Mouse (Mus musculus) frontal cortex, postnatal 36 days (tissue): ENCODE results near the gene Acer3.

Experiments used
- DNase-seq, 2 experiments: peaks; one replicate each; pipeline ENCODE4 v3.0.0; 2022; ENCODE audit warnings: low spot score in 2 of 2

Gene Acer3

DNA sequence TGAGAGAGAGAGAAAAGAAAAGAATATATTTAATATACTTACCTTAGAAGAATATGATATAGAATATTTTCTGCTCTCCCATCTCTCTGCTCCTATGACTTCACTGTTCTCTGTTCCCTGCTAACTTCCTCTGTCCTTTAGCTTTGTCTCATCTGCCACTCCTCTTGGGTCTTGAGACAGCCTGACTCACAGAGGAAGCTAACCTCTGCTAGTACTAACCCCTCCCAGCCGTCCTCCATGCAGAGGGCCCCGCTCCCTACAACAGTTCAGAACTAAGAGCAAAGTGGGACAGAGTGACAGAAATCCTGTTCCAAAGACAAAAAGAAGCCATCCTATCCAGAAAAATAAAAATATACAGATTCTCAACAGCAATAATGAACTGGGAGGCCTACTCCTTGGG is at the start of gene Acer3:
Gene Acer3 (minus strand): TSS at position 126 of the 400 bp plus-strand sequence.
- DNase-seq, result no peak

DNA sequence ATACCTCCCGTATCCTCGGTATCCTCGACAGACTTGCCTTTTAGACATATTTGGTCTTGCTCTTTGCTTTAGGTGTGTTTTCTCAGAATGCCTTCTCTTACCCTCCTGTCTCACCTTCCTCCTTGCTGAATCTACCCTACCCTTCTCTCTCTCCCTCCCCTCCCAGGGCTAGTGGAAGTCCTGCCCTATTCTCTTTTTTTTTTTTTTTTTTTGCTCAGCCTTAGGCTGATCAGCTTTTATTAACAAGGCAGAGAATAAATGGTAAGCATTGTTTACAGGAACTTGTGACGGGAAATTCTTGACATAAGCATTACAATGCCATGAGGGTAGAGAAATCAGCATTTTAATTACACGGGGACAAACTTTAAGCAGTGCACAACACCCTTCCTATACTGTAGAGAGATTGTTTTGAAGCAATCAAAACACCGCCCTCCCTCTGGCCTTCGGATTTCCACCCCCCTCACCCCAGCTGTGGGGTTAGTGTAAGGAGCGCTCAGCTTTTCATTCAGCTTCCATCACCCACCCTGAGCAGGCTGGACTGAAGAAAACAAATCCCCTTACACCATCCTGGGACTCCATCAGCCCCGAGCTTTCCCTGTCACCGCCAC is 48.9 kb upstream of the Acer3 start:
- no peak for DNase-seq

DNA sequence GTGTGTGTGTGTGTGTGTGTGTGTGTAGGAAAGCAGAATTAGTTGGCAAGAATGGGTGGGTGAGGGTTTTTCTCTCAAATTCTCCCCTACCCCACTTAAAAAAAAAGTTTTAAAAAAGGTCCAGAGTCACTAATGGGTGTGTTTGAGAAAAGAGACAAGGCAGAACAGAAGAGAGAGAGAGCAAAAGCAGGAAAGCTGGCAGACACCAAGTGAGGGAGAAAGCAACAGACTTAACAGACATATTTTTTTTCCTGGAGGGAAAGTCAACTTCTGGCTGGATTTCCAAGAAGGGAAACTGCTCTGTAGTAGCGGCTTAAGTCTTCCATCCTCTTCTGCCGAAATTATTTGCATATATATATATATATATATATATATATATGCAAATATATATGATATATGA is 40.7 kb upstream of the Acer3 start:
- DNase-seq, result no peak

DNA sequence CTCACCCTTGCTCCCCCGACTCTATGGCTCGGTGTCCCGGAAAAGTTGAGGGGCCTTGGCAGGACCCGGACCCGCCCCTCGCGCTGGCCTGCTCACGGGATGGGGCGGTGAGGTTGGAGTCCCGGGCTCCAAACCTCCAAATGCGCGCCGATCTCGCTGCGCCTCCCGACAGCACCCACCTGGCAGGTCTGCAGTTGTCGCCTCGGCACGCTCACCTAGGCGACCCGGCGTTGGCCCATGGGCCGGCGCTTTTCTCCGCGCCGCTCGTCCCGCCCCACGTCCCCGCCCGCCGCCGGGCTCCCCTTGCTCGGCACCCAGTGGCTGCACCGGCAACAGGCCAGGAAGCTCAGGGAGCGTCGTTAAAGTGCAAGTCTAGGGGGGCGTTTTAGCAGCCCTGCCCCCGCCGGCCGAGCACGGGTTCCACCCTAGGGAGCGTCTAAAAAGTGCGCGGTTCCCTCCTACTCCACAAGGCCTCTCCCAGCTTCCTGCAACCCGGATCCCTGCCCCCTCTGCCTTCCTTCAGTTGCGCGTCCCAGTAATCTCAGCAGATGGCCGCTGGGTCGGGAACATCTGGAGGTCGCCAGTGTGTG is 40.1 kb upstream of the Acer3 start, which contains the start of gene Tsku:
Gene Tsku (minus strand): TSS at position 266 of the 590 bp plus-strand sequence.
- DNase-seq, result peak; percentile 78 to 83

DNA sequence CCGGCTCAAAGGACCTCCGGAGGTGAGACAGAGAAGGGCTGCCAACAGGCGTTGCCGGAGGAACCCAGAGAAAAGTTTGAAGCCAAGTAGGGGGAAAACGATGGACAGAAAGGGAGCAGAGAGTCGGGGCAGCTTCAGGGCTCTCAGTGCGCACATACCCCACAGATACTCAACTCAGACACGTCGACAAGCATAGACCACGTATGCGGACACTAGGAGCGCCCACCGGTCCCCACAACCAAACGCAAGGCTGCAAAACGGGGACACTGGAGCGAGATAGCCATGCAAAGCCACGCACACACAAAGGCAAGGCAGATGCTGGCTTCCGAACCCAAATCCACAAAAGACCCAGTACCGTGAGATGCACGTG is 39.6 kb upstream of the Acer3 start:
- DNase-seq, result no peak

DNA sequence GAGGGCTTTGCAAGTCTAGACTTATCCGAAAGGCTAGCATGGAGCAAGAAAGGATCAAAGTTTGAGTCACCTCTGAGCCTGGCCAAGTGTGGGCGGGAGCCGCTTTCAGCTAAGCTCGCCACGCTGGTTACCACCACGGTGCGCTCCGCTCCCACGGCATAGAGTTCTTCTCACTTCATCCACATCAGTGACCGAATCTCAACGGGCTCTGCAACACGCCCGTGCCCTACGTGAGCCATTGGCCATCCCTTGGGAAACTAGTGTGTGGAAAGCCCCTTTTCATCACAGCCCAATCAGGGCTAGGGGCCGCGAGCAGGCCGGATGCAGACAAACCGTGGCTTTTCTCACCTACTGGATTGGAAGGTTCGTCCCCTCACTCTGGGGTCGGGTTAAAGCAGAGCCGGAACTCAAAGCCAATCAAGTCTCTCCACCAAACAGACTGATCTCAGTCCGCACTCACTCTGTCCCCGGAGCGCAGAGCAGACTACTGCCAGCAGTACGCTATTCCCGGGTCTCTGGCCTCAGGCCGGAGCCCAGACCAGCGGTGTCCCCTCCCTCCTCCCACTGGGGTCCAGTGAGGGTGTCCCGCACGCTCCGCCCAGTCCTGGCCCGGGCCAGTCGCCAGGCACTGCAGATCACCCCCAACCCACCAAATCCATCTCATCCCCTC is 39.1 kb upstream of the Acer3 start:
- no peak for DNase-seq

DNA sequence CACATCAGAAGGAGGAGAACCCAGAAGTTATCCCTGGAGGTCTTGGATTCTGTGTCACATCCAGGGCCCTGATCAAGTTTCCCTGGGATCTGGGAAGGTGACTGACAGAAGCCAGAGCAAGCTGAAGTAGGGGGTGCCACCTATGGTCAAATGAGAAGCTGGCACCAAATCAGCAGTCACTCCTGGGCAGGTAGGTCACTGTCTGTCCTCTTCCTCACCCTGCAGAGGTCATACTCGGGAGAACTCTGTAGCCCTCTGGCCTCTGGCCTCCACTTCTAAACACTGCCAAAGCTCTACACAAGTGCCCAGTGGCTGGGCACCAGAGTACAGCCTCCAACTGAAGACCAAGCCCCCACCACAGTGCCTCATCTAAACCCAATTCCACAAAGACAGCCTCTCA is 37.0 kb upstream of the Acer3 start:
- DNase-seq, result no peak

DNA sequence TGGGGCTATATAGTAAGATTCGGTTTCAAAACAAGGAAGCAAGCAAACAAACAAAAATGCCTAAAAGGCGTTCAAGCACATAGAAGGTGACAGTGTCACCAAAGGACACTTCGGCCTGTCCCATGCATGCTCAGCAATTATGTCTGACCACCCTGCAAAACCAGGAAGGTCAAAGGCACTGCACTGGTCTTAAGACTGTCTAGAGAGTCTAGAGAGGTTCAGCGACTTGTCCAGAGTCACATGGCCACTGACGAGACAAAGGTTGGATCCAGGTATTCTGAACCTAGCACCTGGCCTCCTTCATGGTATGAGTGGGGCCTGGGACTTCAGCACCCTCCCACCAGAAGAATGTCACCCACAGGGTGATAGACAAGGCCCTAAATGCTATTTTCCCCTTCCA is 36.3 kb upstream of the Acer3 start:
- no peak for DNase-seq

DNA sequence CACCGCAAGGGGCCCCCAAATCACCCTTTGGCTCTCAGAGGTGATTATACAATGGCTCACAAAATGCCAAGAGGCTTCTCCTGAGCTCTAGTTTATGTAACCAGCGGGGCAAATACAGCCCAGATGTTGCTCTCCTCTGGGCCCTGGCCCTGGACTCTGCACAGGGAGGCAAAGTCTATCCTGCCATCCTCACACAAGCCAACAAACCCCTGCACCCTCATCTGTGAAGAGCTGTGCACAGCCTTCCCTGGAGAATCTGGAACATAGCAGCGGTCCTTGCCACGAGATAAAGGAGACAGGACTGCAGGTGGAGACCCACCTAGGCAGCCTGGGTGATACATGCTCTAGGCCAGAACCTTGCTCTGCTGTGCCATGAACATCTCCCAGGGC is 33.9 kb upstream of the Acer3 start:
- no peak for DNase-seq

DNA sequence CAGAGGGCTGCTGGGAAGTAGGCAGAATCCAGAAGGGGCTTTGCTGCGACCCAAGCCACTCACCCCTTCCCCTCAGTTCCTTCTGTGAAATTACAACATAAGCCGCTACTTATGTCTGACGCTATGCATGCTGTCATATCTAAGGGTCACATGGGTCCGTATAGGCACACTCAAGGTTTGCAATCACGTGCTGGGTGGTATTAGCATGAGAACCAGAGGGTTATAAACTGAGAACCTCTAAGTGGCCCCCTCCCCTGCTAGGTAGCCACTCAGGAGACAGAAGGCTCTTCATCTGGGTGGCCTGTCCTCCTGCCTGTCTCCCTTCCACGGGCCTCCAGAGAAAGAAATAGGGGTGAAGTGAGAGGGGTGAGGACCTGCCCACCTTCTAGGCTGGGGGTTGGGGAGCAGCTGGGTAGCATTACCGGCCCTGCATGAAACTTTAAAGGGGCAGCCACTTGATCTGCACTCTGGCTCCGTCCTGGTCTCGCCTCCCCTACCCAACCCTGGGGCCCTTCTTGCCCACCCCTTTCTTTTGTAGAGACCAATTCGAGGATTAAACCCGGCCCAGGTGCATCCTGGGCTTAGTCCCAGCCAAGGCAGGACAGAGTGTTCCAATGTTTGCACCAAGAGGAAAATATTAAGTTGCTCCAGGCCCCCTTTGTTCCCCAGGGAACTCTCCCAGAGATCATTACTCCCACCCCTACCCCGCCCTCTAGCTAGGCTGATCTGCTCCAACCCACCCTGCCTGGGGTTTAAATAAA is 33.3 kb upstream of the Acer3 start:
- no peak for DNase-seq

DNA sequence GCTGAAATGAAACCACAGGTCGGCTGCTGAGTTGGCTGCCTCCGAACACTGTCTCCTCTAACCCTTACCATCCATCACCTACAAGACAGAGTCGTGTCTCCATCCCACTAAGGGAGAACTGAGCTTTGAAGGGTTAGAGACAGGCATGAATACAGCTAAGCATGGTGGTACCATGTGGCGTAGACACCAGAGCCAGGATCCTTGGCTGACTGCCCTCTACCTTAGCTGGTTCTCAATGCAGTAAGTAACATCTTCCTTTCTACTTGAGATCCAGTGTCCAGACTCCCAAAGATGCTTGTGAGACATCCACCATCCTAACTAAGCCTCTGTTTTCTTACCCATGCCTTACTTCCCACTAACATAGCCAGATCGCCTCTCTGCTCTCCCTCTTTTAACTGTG is 32.6 kb upstream of the Acer3 start:
- DNase-seq, result no peak

DNA sequence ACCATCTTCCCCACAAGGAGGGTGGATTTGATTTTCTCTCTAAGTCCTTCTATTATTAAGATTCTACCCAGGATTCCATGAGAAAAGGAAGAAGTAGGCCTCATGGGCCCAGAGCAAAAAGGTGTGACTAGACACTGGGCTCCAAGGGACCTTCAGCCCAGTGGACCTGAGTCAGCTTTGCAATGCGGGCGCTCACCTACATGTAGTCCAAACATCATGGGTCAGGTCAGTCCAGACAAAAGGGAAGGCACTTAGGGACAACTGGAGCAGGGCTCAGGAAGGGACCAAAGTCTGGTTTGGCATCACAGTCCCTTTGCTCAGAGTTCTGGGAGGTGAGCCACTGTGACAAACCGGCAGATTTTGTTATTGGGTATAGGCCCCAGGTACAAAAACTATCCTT is 30.5 kb upstream of the Acer3 start:
- DNase-seq, result no peak

DNA sequence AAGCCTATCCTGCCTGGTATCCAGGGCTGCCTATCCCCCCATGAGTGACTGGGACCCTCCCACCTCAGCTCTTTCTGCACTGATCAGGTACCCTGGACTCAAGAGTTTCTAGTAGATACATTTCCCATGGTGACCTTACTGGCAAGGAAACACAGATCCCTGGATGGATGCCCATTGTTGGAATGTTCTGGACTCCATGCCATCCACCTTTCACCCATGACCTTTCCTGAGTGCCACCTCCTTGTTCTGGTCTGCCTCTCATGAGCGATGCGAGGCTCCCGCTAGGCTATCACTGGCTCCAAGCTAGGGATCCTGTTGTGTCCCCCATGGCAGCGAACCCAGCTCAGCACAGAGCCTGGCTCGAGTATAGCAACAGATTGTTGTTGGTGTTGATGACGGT is 28.8 kb upstream of the Acer3 start:
- no peak for DNase-seq

DNA sequence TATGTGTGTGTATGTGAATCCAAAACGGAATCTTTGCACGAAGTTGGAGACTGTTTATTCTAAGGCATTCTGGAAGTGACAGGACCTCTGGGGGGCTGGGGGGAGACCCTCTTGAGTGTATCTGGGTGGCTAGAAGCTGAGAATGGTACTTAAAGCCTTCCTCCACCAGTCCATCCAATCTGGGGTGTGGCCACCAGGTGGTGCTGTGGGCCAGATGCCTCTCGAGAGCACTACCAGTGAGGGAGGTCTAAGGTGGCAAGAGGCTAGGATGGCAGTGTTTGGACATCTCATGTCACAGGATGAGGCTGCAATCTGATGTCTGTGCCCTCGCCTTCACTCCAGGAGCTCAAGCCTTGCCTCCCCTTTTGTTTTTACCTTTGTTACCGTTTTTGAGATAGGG is 28.1 kb upstream of the Acer3 start:
- DNase-seq, result peak; percentile 78 to 82

DNA sequence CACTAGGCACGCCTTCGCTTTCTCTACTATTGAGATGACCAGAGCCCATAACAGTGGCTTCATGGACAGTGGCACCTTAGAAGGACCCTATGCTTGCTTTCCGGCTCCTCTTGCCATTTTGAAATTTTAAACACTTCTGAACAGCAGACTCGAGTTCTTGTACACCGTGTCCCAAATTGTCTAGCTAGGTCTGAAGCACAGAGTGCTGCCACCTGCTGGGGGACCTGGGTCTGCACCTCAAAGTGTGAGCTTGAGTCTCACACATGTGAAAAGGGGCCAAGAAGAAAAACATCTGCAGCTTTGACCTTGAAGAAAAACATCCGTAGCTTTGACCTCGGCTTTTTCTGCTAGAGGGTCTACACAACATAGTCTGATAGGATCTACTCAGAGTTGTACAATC is 27.0 kb upstream of the Acer3 start:
- peak; percentile 58 to 64 for DNase-seq

DNA sequence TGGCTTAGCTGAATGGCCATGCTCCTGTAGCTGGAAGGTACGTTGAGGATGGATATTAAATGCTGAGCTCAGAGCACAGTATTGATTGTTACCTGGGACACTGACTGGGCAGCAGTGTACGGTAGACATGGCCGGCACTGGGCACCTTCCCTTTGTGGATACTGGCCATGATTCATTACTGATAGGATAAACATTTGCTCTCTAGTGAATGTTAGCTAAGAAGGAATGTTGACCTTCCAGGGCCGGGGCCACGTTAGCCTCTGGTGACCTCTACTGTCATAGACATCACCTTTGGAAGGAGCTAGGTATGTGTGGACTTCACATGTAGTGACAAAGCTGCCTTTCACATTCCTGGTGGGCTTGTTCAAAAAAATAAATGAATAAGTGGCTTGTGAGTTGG is 26.5 kb upstream of the Acer3 start:
- DNase-seq, result no peak

DNA sequence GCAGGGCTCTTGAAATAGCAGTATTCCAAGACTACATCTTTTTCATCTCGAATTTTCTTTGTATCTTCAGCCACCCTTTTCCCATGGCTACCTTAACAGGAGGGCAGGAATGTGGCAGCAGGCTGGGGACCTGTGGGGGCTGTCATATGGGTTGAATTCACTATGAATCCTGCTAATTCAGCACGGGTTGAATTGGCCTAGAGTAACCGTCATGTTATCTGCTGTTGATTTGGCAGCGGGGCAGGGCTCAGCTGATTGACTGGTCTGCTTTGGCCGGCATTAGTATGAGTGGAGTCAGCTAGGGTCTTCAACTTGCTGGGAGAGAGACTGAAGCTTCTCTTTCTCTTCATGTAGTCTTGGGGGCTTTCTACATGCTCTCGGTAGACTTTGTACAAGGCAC is 24.0 kb upstream of the Acer3 start:
- no peak for DNase-seq

DNA sequence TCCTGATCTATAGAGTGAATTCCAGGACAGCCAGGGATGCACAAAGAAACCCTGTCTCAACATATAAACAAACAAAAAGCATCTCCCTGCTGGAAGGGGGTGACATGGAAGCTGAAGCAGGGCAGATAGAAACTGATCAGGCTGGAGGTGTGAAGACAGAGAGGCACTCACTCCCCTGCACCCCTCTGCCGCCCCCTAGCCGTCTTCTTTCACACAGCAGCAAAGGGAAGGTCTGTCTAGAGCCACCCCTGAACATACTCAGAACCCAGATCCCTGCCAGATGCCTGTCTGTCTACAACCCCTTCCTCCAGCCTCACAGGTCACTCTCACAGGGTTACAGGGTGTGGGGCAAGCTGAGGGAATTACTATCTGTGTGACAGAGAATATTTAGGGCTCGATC is 23.4 kb upstream of the Acer3 start:
- no peak for DNase-seq

DNA sequence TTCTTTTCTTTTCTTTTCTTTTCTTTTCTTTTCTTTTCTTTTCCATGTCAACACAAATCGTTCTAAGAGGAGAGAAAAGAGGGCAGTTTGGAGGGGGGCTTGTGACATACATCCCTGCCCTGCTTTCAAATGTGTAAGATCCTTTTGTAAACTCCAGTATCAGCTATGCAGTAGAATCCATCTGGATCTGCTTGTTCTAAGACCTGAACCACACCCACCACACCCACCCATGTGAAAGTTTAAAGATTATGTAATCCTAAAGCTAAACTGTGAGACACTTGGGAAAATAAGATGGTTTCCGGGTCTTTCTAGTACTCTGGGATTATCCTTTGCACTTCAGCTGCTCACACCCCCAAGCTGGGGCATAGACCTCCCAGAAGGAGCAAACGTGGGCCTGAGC is 21.2 kb upstream of the Acer3 start:
- DNase-seq, result no peak

DNA sequence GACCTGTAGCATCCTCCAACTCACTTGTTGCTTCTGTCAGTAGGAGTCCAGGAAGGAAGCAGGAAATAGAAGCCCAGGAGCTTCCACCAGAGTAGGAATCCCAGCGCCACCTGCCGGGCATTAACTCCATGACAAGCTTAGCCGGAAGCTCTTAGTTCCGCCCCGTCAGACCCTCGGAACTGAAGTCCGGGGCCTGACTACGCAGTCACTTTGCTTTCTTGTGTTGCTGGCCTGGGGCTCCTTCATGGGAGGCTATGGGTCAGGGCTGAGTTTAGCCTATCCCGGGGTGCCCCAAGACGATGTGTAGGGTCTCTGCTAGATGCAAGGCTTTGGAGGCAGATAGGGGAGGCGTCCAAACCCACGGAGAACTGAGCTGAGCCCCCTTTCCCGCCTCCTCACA is 20.5 kb upstream of the Acer3 start:
- DNase-seq, result peak; percentile 77 to 80

DNA sequence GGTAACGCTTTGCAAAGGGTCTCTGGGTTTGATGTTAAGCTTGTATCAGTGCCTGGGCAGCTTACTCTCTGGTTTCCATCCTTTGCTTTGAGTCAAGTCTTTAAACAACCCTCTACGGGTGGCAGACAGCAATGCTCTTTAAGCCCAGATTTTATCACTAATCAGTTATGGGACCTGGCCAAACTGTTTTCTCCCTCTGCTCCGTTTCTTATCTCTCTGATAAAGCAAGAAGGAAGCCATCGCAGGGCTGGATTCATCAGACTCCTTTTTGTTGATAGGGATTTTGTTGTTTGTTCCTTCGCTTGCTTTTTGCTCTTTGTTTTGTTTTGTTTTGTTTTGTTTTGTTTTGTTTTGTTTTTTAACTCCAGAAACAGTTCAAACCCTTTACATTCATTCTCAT is 19.3 kb upstream of the Acer3 start:
- DNase-seq, result no peak

DNA sequence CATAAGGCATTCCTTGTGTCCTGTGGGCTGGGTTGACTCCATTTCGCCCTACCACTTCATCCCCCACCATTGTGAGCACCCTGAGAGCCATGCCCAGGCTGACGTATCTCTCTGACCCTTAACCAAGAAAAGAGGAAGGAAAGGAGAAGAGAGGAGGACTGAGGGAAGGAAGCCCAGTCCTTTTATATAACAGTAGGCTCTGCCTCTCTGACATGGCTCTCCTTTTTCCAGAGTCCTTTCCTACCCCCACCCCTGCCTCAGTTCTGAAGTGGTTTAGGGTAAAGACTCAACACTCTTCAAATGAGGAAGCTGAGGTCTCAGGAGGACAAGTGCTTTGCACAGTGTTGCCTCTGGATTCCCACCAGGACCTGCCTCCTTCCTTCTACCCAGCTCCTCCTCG is 13.0 kb upstream of the Acer3 start:
- DNase-seq, result no peak

DNA sequence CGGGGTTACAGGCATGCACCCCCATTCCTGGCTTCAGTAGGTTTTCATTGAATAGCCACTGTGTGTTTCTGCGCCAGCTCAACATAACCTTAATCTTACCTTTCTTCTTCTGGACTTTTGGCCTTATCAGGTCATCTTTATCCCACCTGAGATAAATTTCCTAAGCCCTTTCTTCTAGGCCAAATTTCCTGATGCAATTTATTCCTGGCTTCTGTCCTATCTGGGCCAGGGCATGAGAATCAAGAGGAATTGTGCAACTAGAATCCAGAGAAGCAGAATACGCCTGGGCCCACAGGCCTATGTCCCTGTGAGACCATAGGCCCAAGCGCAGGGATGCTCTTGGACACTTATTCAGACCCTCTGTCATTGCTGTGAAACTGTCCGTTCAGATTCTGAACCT is 12.5 kb upstream of the Acer3 start:
- DNase-seq, result no peak
